Mouse (Mus musculus) embryonic facial prominence, embryonic 12.5 days (tissue): Measurements from ENCODE around the gene Pklr. TPM values are rescaled to one million over a fixed set of nuclear protein-coding genes. Genes with fewer than 3 reads are reported as not detected.
A peak's percentile ranks its signal among the peaks of the same experiment; 100 is the strongest.

Source experiments
- ATAC-seq: fragments of 200-750 bp; cut with Nextera tagmentation; 2 replicates; pipeline ENCODE4 v1.8.0; 2017; ENCODE audit not compliant: insufficient number of reproducible peaks, insufficient read depth, low FRiP score, low TSS enrichment
- H3K27ac ChIP-seq: fragments of 300-500 bp; sonication (generic); 2 replicates; pipeline ENCODE4 v1.5.1; 2016; ENCODE audit warnings: mild to moderate bottlenecking
- H3K27me3 ChIP-seq: fragments of 300-500 bp; sonication (generic); 2 replicates; pipeline ENCODE4 v1.6.1; 2016; ENCODE audit warnings: mild to moderate bottlenecking, moderate library complexity
- H3K36me3 ChIP-seq: fragments of 300-500 bp; sonication (generic); 2 replicates; pipeline ENCODE4 v1.6.1; 2016; ENCODE audit warnings: mild to moderate bottlenecking
- H3K4me1 ChIP-seq: fragments of 300-500 bp; sonication (generic); 2 replicates; pipeline ENCODE4 v1.6.1; 2016
- H3K4me2 ChIP-seq: fragments of 300-500 bp; sonication (generic); replicated peaks from 2 replicates; pipeline ENCODE4 v1.6.1; 2016; ENCODE audit warnings: mild to moderate bottlenecking, moderate library complexity
- H3K4me3 ChIP-seq: fragments of 300-500 bp; sonication (generic); 2 replicates; pipeline ENCODE4 v1.5.1; 2016; ENCODE audit warnings: mild to moderate bottlenecking
- H3K9ac ChIP-seq: fragments of 300-500 bp; sonication (generic); 2 replicates; pipeline ENCODE4 v1.6.1; 2016; ENCODE audit warnings: mild to moderate bottlenecking, moderate library complexity
- H3K9me3 ChIP-seq: fragments of 300-500 bp; sonication (generic); 2 replicates; pipeline ENCODE4 v1.6.1; 2016; ENCODE audit warnings: mild to moderate bottlenecking, moderate library complexity
- WGBS: fragments of 180-500 bp; shearing (Covaris S2); methylation state at CpG from one replicate; pipeline ENCODE4 v1.1.7; 2016; 5-methylcytosine and 5-hydroxymethylcytosine counted together
- polyA plus RNA-seq: library from polyadenylated mRNA; unstranded; fragments of >200 nt; fragmentation: Nextera tagmentation; extraction: Ambion mirVana; gene quantifications from 2 replicates; pipeline ENCODE4 v1.2.1, GENCODE M21; 2016

The Pklr gene
- polyA plus RNA-seq, 1 experiment from 2014 or later: 0.27 TPM

DNA sequence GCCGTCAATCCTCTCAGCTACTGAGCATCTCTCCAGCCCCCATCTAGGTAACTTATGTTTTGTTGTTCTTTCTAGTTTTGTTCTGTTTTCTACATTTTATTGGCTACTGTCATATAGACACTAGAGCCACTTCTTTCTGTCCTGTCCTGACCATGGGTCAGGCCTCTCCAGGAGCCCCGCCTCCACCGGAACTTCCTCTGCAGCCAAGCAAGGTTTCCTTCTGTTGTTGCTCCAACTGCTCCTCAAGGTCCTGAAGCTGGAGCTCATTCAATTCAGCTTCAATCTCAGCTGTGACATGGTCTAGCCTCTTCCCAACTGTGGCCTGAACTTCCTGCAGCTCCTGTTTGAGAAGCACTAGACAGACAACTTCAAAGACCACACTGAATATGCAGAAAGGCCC is 6.0 kb upstream of the Pklr start:
- peaks cover 6% of the 10 kb centered on the region; the same call in 1 of the 2 replicates for H3K4me1 ChIP-seq
- no peaks in the 10 kb centered on the region for H3K36me3 ChIP-seq
- no peak for ATAC-seq
- H3K9me3 ChIP-seq: no peaks in the 10 kb centered on the region
- no peak overlapping the region for H3K4me2 ChIP-seq
- no peak overlapping the region for H3K27ac ChIP-seq
- H3K4me3 ChIP-seq: no peak overlapping the region
- H3K9ac ChIP-seq: no peak overlapping the region
- 85% methylated on average over 3 of the region's 3 CpGs for WGBS
- H3K27me3 ChIP-seq: 0 out of 2 replicates have a peak, but pooled peaks cover 5% of the 10 kb centered on the region

DNA sequence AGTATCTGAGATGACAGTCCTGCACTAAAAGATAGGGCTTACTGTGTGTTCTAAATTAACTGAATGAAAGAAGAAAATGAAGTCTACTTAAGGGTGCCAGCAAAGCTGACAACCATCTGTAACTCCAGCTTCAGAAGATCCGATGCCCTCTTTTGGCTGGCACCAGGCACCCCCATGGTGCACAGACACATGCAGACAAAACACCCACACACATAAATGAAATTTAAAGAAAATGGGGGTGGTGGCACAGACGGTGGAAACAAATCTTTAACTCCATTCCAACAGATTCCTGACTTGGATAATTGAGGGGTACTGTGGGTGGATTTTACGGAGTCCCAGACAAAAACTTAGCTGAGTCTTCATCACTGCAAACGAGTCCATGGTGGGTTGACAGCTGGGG is 4.1 kb upstream of the Pklr start:
- Histone ChIP-seq H3K27me3 (peaks cover 9% of the 10 kb centered on the region; the same call in 1 of the 2 replicates), H3K9ac (0 out of 2 replicates have a peak overlapping the region, but pooled peaks have one; percentile 48), H3K36me3 (no peaks in the 10 kb centered on the region), H3K27ac (no peak overlapping the region), H3K4me3 (peak overlapping the region; percentile 33), H3K4me1 (peaks cover 6% of the 10 kb centered on the region; the same call in 1 of the 2 replicates), H3K4me2 (peak overlapping the region; percentile 63), H3K9me3 (no peaks in the 10 kb centered on the region)
- ATAC-seq: no peak
- WGBS: 35% methylated on average over 4 of the region's 4 CpGs

DNA sequence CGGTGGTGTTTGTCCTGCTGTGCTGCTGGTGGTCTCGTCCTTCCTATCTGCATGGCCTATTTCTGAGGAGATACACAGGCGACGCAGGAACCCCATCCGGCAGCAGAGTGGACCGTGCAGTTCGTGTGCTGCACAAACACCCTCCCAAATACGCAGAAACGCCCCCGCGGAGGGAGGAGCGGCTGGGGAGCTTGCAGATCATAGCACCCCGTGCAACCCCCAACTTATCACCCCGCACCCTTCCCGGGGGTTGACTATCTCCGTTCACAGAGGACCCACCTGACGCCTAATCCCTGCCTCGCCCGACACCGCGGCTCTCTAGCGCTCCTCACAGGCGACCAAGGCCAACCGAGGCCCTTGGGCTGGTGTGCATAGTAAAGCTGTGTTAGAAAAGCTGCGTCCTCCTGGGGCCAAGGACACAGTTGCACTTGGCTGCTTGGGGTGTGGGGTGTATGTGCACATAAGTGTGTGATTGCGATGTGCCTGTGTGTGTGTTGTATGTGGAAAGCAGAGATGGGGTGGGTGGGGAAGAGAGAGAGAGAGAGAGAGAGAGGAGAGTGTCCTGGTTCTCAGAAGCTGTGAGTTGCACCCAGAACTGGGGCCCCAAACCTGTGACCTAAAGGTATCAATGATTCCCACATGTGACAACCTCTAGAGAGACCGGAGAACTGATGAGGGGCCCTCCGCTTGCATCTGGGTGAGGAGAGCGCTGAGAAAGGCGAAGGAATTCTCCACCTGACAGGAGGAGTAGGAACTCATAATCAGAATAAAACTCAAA is 3.5 kb upstream of the Pklr start:
- H3K4me2 ChIP-seq: peak overlapping the region; percentile 63
- ATAC-seq: no peak
- peaks cover 9% of the 10 kb centered on the region; the same call in 1 of the 2 replicates for H3K27me3 ChIP-seq
- H3K27ac ChIP-seq: no peak overlapping the region
- 15% methylated on average over 30 of the region's 30 CpGs for WGBS
- peak overlapping the region; percentile 33 for H3K4me3 ChIP-seq
- H3K4me1 ChIP-seq: peaks cover 6% of the 10 kb centered on the region; the same call in 1 of the 2 replicates
- peak overlapping the region; percentile 48 for H3K9ac ChIP-seq
- H3K9me3 ChIP-seq: no peaks in the 10 kb centered on the region
- no peaks in the 10 kb centered on the region for H3K36me3 ChIP-seq

DNA sequence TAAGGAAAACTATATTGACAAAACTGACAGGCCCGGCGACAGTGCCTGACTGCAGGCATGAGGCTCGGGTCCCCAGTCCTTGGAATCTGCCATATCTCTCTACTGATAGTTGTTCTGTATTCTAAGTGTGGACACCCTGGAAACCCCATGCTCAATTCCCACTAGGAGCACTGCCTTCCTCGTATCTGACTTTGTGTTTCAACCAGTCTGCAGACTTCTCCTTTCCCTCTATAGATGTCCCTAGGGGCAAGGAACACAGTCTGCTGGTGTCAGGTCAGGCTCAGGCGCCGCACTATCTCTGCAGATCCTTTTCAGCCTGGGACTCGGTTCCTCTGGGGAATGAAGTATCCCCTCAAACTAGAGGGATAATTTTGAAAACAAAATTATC is 2.9 kb upstream of the Pklr start:
- Histone ChIP-seq H3K4me2 (no peak overlapping the region), H3K4me1 (peaks cover 6% of the 10 kb centered on the region; the same call in 1 of the 2 replicates), H3K4me3 (no peak overlapping the region), H3K27ac (no peak overlapping the region), H3K36me3 (no peaks in the 10 kb centered on the region), H3K9ac (no peak overlapping the region), H3K9me3 (no peaks in the 10 kb centered on the region), H3K27me3 (peaks cover 9% of the 10 kb centered on the region; the same call in 1 of the 2 replicates)
- no peak for ATAC-seq
- WGBS: 79% methylated on average over 7 of the region's 7 CpGs

DNA sequence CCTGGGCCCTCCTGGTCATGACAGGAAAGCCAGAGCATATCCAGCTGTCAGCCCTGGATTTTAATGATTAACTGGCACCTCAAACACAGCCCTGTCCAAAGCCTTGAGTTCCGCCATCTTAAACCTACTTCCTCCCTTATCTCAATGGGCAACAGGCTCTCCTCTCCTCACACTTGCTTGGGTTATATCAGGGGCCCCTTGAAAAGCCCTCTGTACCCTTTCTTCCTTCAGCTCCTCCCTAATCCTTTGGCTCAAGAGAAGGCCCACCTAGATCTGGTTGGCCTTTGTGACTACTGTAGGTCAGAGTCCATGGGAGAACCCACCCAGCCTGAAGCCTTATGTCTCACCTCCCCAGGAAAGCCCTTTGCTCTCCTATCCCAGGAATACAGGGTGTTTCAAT is 2.2 kb upstream of the Pklr start:
- Histone ChIP-seq H3K4me1 (peaks cover 6% of the 10 kb centered on the region; the same call in 1 of the 2 replicates), H3K4me3 (no peak overlapping the region), H3K36me3 (no peaks in the 10 kb centered on the region), H3K4me2 (no peak overlapping the region), H3K27me3 (peaks cover 9% of the 10 kb centered on the region; the same call in 1 of the 2 replicates), H3K9me3 (no peaks in the 10 kb centered on the region), H3K27ac (no peak overlapping the region), H3K9ac (no peak overlapping the region)
- 96% methylated on average over 1 of the region's 1 CpGs for whole genome bisulfite sequencing
- ATAC-seq: no peak

DNA sequence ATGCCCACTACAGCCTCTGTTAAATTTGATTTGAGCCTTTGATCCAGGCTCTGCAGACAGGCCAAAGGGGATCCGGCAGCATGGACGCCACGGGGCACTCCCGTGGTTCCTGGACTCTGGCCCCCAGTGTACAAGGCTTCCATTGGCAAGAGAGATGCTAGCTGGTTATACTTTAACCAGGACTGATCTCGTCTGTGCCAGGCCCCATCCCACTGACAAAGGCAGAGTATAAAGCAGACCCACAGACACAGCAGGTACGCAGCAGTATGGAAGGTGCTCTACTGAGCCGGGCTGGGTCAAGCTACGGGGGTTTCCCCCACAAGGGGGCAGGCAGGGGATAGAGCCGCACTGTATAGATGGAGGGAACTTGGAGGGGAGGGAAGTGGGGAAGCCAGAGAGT is 423 bp downstream of the Pklr start:
- ATAC-seq: no peak

DNA sequence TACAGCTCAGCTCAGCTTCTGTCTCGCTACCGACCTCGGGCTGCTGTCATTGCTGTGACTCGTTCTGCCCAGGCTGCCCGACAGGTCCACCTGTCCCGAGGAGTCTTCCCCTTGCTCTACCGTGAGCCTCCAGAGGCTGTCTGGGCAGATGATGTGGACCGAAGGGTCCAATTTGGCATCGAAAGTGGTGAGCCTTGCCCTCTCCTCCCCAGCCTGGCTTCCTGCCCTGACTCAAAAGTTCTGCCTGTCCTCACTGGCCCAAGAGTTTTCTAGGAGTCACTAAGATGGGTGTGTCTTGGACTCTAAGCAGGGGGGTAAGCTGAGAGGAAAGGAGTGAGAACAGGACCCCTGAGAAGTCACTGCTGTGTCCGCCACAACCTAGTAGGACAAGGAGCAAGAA is 8.9 kb downstream of the Pklr start:
- no peak overlapping the region for H3K27ac ChIP-seq
- no peak overlapping the region for H3K4me3 ChIP-seq
- no peak overlapping the region for H3K9ac ChIP-seq
- 80% methylated on average over 10 of the region's 10 CpGs for WGBS
- H3K27me3 ChIP-seq: peaks cover 33% of the 10 kb centered on the region
- no peak overlapping the region for H3K4me2 ChIP-seq
- H3K4me1 ChIP-seq: peaks cover 5% of the 10 kb centered on the region
- H3K36me3 ChIP-seq: no peaks in the 10 kb centered on the region
- H3K9me3 ChIP-seq: no peaks in the 10 kb centered on the region
- ATAC-seq: no peak

More for the DNA sequence above, 423 bp downstream of the Pklr start:
- peaks cover 9% of the 10 kb centered on the region; the same call in 1 of the 2 replicates for H3K27me3 ChIP-seq
- no peak overlapping the region for H3K27ac ChIP-seq
- no peak overlapping the region for H3K4me2 ChIP-seq
- H3K9me3 ChIP-seq: no peaks in the 10 kb centered on the region
- no peak overlapping the region for H3K9ac ChIP-seq
- WGBS: 41% methylated on average over 9 of the region's 9 CpGs
- no peaks in the 10 kb centered on the region for H3K36me3 ChIP-seq
- H3K4me1 ChIP-seq: peaks cover 6% of the 10 kb centered on the region; the same call in 1 of the 2 replicates
- H3K4me3 ChIP-seq: no peak overlapping the region

DNA sequence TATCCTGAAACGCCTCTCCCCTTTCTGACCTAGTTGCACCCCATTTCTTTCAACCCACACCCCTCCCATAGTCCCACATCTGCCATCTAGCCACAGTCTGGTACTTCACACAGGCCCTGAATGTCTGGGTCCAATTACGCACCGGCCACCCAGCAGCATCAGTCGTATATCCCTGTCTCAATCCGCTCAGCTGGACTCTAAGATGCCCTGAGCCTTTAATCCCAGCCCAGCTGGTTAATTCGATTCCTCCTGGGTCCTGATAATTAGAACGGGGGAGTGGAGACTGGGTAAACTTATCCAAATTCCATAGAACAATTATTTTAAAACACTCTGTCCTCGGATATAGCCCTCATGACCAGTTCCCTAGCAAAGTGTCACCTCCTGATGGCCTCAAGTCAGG is 9.6 kb downstream of the Pklr start:
- H3K9ac ChIP-seq: no peak overlapping the region
- peaks cover 39% of the 10 kb centered on the region for H3K27me3 ChIP-seq
- H3K4me1 ChIP-seq: peaks cover 5% of the 10 kb centered on the region
- no peaks in the 10 kb centered on the region for H3K9me3 ChIP-seq
- no peak overlapping the region for H3K4me2 ChIP-seq
- H3K27ac ChIP-seq: no peak overlapping the region
- no peaks in the 10 kb centered on the region for H3K36me3 ChIP-seq
- ATAC-seq: no peak
- H3K4me3 ChIP-seq: no peak overlapping the region
- WGBS: 16% methylated on average over 8 of the region's 8 CpGs

DNA sequence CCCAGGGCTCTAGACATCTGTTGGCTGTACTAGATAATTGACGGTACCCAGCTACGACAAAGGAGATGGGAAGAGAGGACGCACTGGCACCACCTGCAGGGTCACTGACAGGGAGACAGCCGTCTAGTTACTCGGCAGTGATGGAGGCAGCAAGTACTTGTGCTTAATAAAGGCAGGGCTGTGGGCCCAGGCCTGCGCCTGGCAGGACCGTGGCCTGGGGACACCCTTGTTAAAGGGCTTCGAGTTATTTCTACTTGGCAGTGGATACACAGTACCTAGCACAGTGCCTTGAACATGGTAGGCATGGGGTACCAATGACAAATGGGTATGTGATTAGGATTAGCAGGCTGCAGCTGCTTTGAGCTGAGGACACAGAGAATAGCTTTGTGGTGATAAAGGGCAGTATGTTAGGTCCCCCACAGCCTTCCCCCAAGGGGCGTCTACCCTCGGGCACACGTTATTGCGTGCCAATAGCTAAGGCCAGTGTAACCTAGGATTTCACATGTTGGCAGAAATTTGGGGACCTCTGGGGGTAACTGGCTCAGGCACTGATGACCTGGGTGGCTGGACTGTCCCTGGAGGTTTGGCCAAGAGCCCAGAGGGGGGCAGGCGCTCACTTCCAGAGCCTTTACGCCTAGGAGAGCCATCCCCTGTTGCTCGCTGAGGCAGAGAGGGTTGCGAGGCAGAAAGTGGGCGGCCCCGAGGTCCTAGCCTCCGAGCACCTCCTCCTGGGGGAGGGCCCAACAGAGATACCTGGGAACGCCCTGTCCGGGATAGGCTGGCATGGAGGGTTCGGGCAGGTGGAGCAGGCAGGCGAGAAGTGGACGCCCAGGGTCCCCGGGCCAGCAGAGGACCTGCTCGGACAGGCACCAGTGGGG is 11.4 kb downstream of the Pklr start:
- no peaks in the 10 kb centered on the region for H3K9me3 ChIP-seq
- H3K4me1 ChIP-seq: peaks cover 5% of the 10 kb centered on the region
- 22% methylated on average over 26 of the region's 26 CpGs for WGBS
- no peak overlapping the region for H3K27ac ChIP-seq
- H3K4me3 ChIP-seq: peak overlapping the region; percentile 26
- H3K4me2 ChIP-seq: peak overlapping the region; percentile 56
- no peaks in the 10 kb centered on the region for H3K36me3 ChIP-seq
- peak; percentile 22; the same call in 1 of the 2 replicates for ATAC-seq
- peak overlapping the region; percentile 28; the same call in 1 of the 2 replicates for H3K9ac ChIP-seq
- peaks cover 48% of the 10 kb centered on the region for H3K27me3 ChIP-seq

DNA sequence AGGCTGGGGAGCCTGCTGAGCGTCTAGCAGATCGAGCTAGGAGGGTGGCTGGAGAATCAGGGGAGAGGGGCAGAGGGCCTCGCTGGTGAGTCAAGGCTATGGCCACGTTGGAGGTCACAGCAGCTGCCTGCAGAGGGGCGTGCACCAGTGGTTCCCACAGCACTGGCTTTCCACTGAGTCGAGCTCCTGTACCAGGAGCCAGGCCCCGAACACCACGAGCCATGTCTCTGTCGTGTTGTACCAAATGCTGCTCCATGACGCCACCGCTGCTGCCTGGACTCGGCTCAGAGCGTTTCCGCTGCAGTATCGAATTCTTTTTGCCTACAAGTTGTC is 12.0 kb downstream of the Pklr start:
- Histone ChIP-seq H3K36me3 (no peaks in the 10 kb centered on the region), H3K9me3 (no peaks in the 10 kb centered on the region), H3K4me3 (peak overlapping the region; percentile 26), H3K27ac (no peak overlapping the region), H3K9ac (peak overlapping the region; percentile 28; the same call in 1 of the 2 replicates), H3K27me3 (peaks cover 48% of the 10 kb centered on the region), H3K4me2 (peak overlapping the region; percentile 56), H3K4me1 (peaks cover 5% of the 10 kb centered on the region)
- WGBS: 8% methylated on average over 15 of the region's 15 CpGs
- peak; percentile 36; the same call in 1 of the 2 replicates for ATAC-seq

DNA sequence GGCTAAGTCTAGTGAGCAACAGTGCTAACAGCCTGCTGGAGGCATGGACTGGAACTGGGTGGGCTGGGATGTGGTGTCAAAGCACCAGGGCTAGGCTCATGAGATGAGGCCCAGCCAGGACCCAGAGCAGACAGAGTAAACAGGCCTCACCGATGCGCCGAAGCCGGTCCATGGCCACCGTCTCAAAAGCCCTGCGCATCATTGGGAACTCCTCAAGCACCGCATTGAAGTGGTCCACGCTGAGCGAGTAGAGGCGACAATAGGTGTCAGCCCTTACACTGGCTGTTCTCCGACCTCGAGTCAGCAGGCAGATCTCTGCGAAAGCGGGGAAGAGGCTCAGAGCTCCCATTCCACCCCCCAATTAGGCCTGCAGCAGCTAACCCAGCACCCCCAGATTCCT is 12.6 kb downstream of the Pklr start:
- Histone ChIP-seq H3K27me3 (peaks cover 48% of the 10 kb centered on the region), H3K27ac (no peak overlapping the region), H3K4me1 (peaks cover 5% of the 10 kb centered on the region), H3K9me3 (no peaks in the 10 kb centered on the region), H3K36me3 (no peaks in the 10 kb centered on the region), H3K9ac (no peak overlapping the region), H3K4me2 (peak overlapping the region; percentile 56; the same call in 1 of the 2 replicates), H3K4me3 (no peak overlapping the region)
- WGBS: 67% methylated on average over 14 of the region's 14 CpGs
- ATAC-seq: no peak
